Mouse (Mus musculus) hindbrain, embryonic 15.5 days (tissue): ENCODE measurements around the gene Eea1. TPM values are rescaled to one million over a fixed set of nuclear protein-coding genes. Genes with fewer than 3 reads are reported as not detected.

Experiments
- ATAC-seq: fragments of 200-750 bp; cut with Nextera tagmentation; 2 replicates; pipeline ENCODE4 v1.8.0; 2017; ENCODE audit warnings: low read depth, moderate number of reproducible peaks, moderate TSS enrichment; ENCODE audit not compliant: low FRiP score
- H3K27ac ChIP-seq: fragments of 300-500 bp; sonication (generic); replicated peaks from 2 replicates; pipeline ENCODE4 v1.5.1; 2015; ENCODE audit warnings: mild to moderate bottlenecking, inconsistent platforms
- H3K27me3 ChIP-seq: fragments of 300-500 bp; sonication (generic); 2 replicates; pipeline ENCODE4 v1.6.1; 2015; ENCODE audit warnings: control low read depth, inconsistent platforms
- H3K36me3 ChIP-seq: fragments of 300-500 bp; sonication (generic); 2 replicates; pipeline ENCODE4 v1.6.1; 2015; ENCODE audit warnings: control low read depth, inconsistent platforms
- H3K4me1 ChIP-seq: fragments of 300-500 bp; sonication (generic); replicated peaks from 2 replicates; pipeline ENCODE4 v1.6.1; 2015; ENCODE audit warnings: control low read depth, inconsistent platforms
- H3K4me2 ChIP-seq: fragments of 300-500 bp; sonication (generic); 2 replicates; pipeline ENCODE4 v1.6.1; 2015; ENCODE audit warnings: moderate library complexity, mild to moderate bottlenecking, inconsistent platforms
- H3K4me3 ChIP-seq: fragments of 300-500 bp; sonication (generic); 2 replicates; pipeline ENCODE4 v1.5.1; 2015; ENCODE audit warnings: mild to moderate bottlenecking, inconsistent platforms
- H3K9ac ChIP-seq: fragments of 300-500 bp; sonication (generic); 2 replicates; pipeline ENCODE4 v1.6.1; 2015; ENCODE audit warnings: inconsistent platforms
- H3K9me3 ChIP-seq: fragments of 300-500 bp; sonication (generic); 2 replicates; pipeline ENCODE4 v1.6.1; 2016; ENCODE audit warnings: control low read depth, inconsistent platforms
- WGBS: fragments of 180-500 bp; shearing (Covaris S2); methylation state at CpG from one replicate; pipeline ENCODE4 v1.1.7; 2015; 5-methylcytosine and 5-hydroxymethylcytosine counted together
- polyA plus RNA-seq: library from polyadenylated mRNA; unstranded; fragments of >200 nt; fragmentation: Nextera tagmentation; extraction: Ambion mirVana; gene quantifications from 2 replicates; pipeline ENCODE4 v1.2.1, GENCODE M21; 2015

Gene Eea1
- polyA plus RNA-seq, 1 experiment from 2014 or later, result 20.2 TPM

DNA sequence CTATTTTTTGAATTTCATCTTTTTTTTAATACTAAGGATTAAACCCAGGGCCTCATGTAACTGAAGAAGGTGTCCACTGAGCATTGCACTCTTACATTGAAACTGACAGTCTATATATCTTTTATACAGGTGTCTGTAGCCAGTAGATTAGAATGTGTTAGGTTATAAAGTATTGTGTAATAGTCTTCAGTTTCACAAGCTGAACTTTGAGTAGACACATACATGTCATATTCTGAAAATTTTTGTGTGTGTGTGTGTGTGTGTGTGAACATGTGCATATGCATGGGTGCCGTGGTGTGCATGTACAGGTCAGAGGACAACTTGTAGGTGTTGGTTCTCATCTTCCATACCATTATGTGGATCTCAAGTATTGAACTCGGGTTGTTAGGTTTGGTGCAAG is 16.2 kb downstream of the Eea1 start:
- Histone ChIP-seq H3K36me3 (no peaks in the 10 kb centered on the region), H3K4me2 (no peak overlapping the region), H3K27ac (no peak overlapping the region), H3K27me3 (no peaks in the 10 kb centered on the region), H3K4me3 (no peak overlapping the region), H3K9ac (no peak overlapping the region), H3K4me1 (no peaks in the 10 kb centered on the region), H3K9me3 (no peaks in the 10 kb centered on the region)
- WGBS, result 90% methylated on average over 2 of the region's 2 CpGs
- ATAC-seq, result no peak

GRCm38 (mm10) chr10:95957574-95957973 is 17.1 kb downstream of the Eea1 start:
- H3K9me3 ChIP-seq, result no peaks in the 10 kb centered on the region
- 54% methylated on average over 1 of the region's 1 CpGs for WGBS
- H3K4me1 ChIP-seq, result no peaks in the 10 kb centered on the region
- no peak overlapping the region for H3K27ac ChIP-seq
- ATAC-seq, result no peak
- no peak overlapping the region for H3K9ac ChIP-seq
- H3K4me3 ChIP-seq, result no peak overlapping the region
- no peak overlapping the region for H3K4me2 ChIP-seq
- no peaks in the 10 kb centered on the region for H3K36me3 ChIP-seq
- H3K27me3 ChIP-seq, result no peaks in the 10 kb centered on the region

- 90% methylated on average over 1 of the region's 1 CpGs for WGBS
- ATAC-seq, result no peak
Measured at GRCm38 (mm10) chr10:95964679-95965078, 24.2 kb downstream of the Eea1 start.

DNA sequence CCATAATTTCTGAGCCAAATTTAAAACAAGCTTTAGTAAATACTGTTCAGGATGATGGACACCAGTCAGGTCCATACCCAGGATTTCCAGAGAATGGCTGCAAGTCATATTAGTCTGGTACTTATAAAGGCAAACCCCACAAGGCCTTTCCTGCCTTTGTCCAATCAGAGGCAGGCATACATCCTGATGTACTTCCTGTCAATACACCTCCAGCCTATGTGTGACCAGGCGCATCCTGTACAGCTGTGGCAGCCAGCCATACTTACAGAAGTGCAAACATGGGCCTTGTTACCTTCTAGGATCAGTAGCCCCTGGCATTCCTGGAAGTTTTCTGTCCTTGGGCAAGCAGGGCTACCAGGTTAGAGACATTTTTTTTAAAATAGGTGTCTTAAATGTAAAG is 29.2 kb downstream of the Eea1 start:
- ATAC-seq, result no peak
- H3K36me3 ChIP-seq, result no peaks in the 10 kb centered on the region

More at GRCm38 (mm10) chr10:95964679-95965078, 24.2 kb downstream of the Eea1 start:
- H3K27me3 ChIP-seq, result no peaks in the 10 kb centered on the region
- H3K4me2 ChIP-seq, result no peak overlapping the region
- H3K9ac ChIP-seq, result no peak overlapping the region
- no peak overlapping the region for H3K27ac ChIP-seq
- no peaks in the 10 kb centered on the region for H3K4me1 ChIP-seq
- no peaks in the 10 kb centered on the region for H3K36me3 ChIP-seq
- no peak overlapping the region for H3K4me3 ChIP-seq
- no peaks in the 10 kb centered on the region for H3K9me3 ChIP-seq

DNA sequence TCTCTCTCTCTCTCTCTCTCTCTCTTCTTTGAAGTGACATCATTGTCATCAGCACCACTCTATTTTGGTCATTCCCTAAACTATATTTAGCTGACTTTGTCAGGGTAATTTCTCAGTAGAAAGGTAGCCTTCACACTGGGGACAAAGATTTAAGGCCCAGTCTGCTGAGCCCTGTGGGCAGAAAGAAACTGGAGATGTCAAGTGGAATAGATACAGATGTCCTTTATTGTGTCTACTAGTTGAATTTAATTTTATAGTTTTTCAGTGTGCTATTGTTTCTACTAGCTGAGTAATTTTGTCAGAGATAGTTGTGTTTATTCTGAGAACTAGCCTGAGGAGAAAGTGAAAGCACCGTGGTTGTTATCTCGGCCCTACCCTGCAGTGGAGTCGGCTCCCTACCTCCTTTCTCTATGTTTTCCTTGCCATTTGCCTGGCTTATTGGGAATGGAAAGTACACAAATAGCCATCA is 30.3 kb downstream of the Eea1 start:
- no peaks in the 10 kb centered on the region for H3K27me3 ChIP-seq
- no peaks in the 10 kb centered on the region for H3K9me3 ChIP-seq
- H3K36me3 ChIP-seq, result peaks cover 9% of the 10 kb centered on the region
- H3K27ac ChIP-seq, result no peak overlapping the region
- no peak overlapping the region for H3K9ac ChIP-seq
- 90% methylated on average over 3 of the region's 3 CpGs for WGBS
- H3K4me2 ChIP-seq, result no peak overlapping the region
- no peak overlapping the region for H3K4me3 ChIP-seq
- ATAC-seq, result no peak
- no peaks in the 10 kb centered on the region for H3K4me1 ChIP-seq

More for the DNA sequence above, 29.2 kb downstream of the Eea1 start:
- 89% methylated on average over 1 of the region's 1 CpGs for WGBS
- Histone ChIP-seq H3K4me1 (no peaks in the 10 kb centered on the region), H3K27me3 (no peaks in the 10 kb centered on the region), H3K9me3 (no peaks in the 10 kb centered on the region), H3K4me3 (no peak overlapping the region), H3K27ac (no peak overlapping the region), H3K9ac (no peak overlapping the region), H3K4me2 (no peak overlapping the region)

- Histone ChIP-seq H3K36me3 (peaks cover 11% of the 10 kb centered on the region), H3K27me3 (no peaks in the 10 kb centered on the region), H3K4me2 (no peak overlapping the region), H3K4me1 (no peaks in the 10 kb centered on the region), H3K9me3 (no peaks in the 10 kb centered on the region), H3K9ac (no peak overlapping the region), H3K4me3 (no peak overlapping the region), H3K27ac (no peak overlapping the region)
- ATAC-seq, result no peak
- WGBS, result 88% methylated on average over 4 of the region's 4 CpGs
Measured at GRCm38 (mm10) chr10:95971341-95971740, 30.9 kb downstream of the Eea1 start.

DNA sequence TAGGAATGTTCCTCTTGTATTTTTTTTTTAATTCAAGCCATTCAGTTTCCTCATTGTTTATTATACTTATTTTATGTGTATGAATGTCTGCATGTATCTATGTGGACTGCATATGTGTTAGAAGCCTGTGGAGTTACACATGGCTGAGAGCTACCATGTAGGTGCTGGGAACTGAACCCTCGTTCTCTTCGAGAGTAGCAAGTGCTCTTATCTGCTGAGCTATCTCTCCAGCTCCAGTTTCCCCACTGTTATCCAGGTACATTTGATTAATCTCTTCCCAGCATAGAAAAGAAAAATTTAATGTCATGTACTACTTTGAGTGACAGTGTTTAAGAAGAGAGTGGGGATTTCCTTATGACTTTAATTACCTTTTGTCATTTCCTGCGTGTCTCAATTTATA is 31.5 kb downstream of the Eea1 start:
- Histone ChIP-seq H3K4me2 (no peak overlapping the region), H3K9me3 (no peaks in the 10 kb centered on the region), H3K4me3 (no peak overlapping the region), H3K36me3 (peaks cover 14% of the 10 kb centered on the region), H3K9ac (no peak overlapping the region), H3K4me1 (no peaks in the 10 kb centered on the region), H3K27me3 (no peaks in the 10 kb centered on the region), H3K27ac (no peak overlapping the region)
- WGBS, result 89% methylated on average over 3 of the region's 3 CpGs
- ATAC-seq, result no peak

- Histone ChIP-seq H3K4me2 (no peak overlapping the region), H3K9me3 (no peaks in the 10 kb centered on the region), H3K36me3 (peaks cover 16% of the 10 kb centered on the region), H3K4me1 (no peaks in the 10 kb centered on the region), H3K27me3 (no peaks in the 10 kb centered on the region), H3K4me3 (no peak overlapping the region), H3K27ac (no peak overlapping the region), H3K9ac (no peak overlapping the region)
- WGBS, result 98% methylated on average over 3 of the region's 3 CpGs
- ATAC-seq, result no peak
Measured at GRCm38 (mm10) chr10:95974462-95974861, 34.0 kb downstream of the Eea1 start.

DNA sequence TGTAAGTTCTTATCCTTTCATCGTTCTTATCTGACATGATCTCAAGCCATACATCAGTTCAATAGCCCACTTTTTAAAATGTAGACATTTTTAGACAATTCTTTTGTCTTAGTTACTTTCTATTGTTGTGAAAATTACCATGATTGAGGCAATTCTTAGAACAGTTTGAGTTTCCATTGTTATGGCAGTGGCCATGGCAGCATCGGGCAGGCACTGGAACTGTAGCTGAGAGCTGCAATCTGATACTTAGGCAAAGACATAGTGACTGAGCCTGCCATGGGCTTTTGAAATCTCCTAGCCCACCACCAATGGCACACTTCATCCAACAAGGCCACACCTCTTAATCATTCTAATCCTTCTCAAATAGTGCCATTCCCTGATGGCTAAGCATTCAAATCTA is 36.3 kb downstream of the Eea1 start:
- no peak for ATAC-seq
- WGBS, result 94% methylated on average over 2 of the region's 2 CpGs
- H3K9ac ChIP-seq, result no peak overlapping the region
- peaks cover 16% of the 10 kb centered on the region for H3K36me3 ChIP-seq
- no peak overlapping the region for H3K4me2 ChIP-seq
- H3K4me1 ChIP-seq, result no peaks in the 10 kb centered on the region
- no peak overlapping the region for H3K27ac ChIP-seq
- H3K27me3 ChIP-seq, result no peaks in the 10 kb centered on the region
- no peaks in the 10 kb centered on the region for H3K9me3 ChIP-seq
- no peak overlapping the region for H3K4me3 ChIP-seq

DNA sequence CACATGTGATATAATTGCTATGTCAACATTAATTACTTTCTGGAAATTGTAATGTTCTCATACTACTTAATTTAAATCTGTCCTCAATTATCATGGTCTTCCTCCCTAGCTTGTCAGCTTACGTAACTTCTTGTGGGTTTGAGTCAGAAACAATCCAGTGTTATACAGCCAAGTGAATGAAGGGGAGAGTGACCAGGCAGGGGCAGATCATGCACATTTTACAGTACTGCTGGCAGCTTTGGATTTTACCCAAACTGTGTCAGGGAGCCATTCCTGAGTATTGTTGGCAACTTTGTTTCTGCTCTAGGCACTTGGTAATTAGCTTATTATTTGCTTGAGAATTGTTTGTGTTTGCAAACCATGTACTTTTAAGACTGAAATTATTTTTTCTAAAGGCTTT is 49.3 kb downstream of the Eea1 start:
- Histone ChIP-seq H3K27ac (no peak overlapping the region), H3K4me2 (no peak overlapping the region), H3K27me3 (no peaks in the 10 kb centered on the region), H3K4me3 (no peak overlapping the region), H3K9me3 (no peaks in the 10 kb centered on the region), H3K9ac (no peak overlapping the region), H3K4me1 (no peaks in the 10 kb centered on the region), H3K36me3 (no peaks in the 10 kb centered on the region)
- 76% methylated on average over 1 of the region's 1 CpGs for WGBS
- no peak for ATAC-seq

DNA sequence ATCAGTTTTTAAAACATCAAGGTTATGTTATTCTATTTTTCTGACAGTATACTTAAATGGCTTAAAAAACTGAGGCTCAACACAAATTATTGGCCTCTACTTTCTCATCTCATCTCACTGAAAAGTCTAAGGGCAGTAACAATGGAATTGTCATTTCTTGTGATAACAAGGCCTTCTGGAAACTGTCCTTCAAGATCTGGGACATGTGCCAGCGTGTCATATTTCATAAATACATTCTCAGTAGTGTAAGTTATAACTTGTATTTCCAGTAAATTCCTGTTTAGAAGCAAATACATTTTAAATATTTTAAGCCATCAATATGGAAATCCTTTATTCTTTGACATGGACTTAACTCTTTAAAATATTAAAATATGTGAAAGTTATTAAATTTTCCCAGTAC is 50.7 kb downstream of the Eea1 start:
- Histone ChIP-seq H3K4me2 (no peak overlapping the region), H3K27me3 (no peaks in the 10 kb centered on the region), H3K4me1 (no peaks in the 10 kb centered on the region), H3K4me3 (no peak overlapping the region), H3K36me3 (peaks cover 3% of the 10 kb centered on the region; the same call in 1 of the 2 replicates), H3K27ac (no peak overlapping the region), H3K9ac (no peak overlapping the region), H3K9me3 (no peaks in the 10 kb centered on the region)
- ATAC-seq, result no peak
- 88% methylated on average over 1 of the region's 1 CpGs for WGBS

GRCm38 (mm10) chr10:96000904-96001303 is 60.5 kb downstream of the Eea1 start:
- H3K4me1 ChIP-seq, result no peaks in the 10 kb centered on the region
- H3K4me3 ChIP-seq, result no peak overlapping the region
- ATAC-seq, result no peak
- 79% methylated on average over 5 of the region's 5 CpGs for WGBS
- peaks cover 15% of the 10 kb centered on the region for H3K36me3 ChIP-seq
- H3K27me3 ChIP-seq, result no peaks in the 10 kb centered on the region
- H3K9me3 ChIP-seq, result no peaks in the 10 kb centered on the region
- H3K27ac ChIP-seq, result no peak overlapping the region
- no peak overlapping the region for H3K9ac ChIP-seq
- no peak overlapping the region for H3K4me2 ChIP-seq

DNA sequence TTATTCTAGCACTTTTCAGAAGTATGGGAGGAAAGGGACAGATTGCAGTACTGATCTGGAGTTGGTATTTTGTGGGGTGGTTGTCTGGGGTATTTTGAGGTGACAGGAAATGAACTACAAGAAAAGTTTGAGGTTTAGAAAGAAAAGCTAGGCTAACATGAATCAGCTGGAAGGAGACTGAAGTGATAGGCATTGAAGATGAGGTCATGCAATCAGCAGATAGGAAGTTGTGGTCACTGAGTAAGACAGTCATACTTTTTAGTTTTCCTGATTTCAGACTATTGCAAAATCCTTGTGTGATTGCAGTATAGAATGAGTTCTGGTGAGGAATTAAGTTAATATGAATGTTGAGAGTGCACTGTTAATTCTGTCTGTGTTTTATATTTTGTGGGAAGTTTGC is 75.3 kb downstream of the Eea1 start:
- no peak for ATAC-seq
- peaks cover 38% of the 10 kb centered on the region for H3K36me3 ChIP-seq

More for the DNA sequence above, 75.3 kb downstream of the Eea1 start:
- H3K9me3 ChIP-seq, result no peaks in the 10 kb centered on the region
- H3K4me2 ChIP-seq, result no peak overlapping the region
- H3K4me3 ChIP-seq, result no peak overlapping the region
- H3K4me1 ChIP-seq, result no peaks in the 10 kb centered on the region
- H3K9ac ChIP-seq, result no peak overlapping the region
- no peaks in the 10 kb centered on the region for H3K27me3 ChIP-seq
- no peak overlapping the region for H3K27ac ChIP-seq
